In the genomic region with DNA sequence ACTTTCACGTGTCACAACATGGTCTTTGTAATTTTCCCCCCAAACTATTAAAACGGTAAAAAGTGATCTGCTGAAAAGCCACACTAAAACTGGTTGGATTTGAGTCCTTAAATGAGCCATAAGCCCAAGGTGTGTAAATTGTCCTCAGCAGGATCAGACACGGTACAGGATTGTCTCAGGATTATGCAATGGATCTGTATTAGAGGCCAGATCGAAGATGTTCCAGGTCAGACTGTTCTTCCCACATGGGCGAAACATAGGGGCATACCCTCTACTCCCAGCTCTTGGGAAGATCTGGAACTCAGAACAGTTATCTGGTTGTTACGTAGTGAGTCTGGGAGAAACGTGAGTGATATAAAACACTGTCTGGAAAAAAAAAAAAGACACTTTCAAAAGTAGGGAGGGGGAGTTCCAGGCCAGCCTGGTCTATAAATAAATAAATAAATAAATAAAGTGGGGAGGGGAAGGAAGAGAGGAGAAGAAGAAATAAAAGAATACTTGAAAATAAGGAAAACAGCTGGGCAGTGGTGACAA, we compare ENCODE assay signal across 7 mouse cellular contexts. TPM values are rescaled to one million over a fixed set of nuclear protein-coding genes. Genes with fewer than 3 reads are reported as not detected.
A peak's percentile ranks its signal among the peaks of the same experiment; 100 is the strongest.
DNase-seq lines count a peak whose midpoint lies in the region; ATAC-seq and TF ChIP-seq lines count a peak whose summit lies in the region.

No protein-coding gene starts in this region.

- no peak for TF ChIP-seq EP300 in heart, postnatal 0 days (IDR thresholded peaks at IDR 0.05; ENCODE audit: low read depth)
- TF ChIP-seq EP300 in liver, postnatal 0 days (IDR thresholded peaks at IDR 0.05; ENCODE audit: low read depth) = no peak

- WGBS in kidney, embryonic 16.5 days = 76% methylated on average over 7 of the region's 7 CpGs
- WGBS in heart, postnatal 0 days = 68% methylated on average over 7 of the region's 7 CpGs
- 39% methylated on average over 7 of the region's 7 CpGs for WGBS in liver, postnatal 0 days (ENCODE audit: insufficient replicate concordance)

- H3K4me3 ChIP-seq in kidney, embryonic 16.5 days (ENCODE audit: low read length) = peak overlapping the region; percentile 92
- no peak overlapping the region for H3K4me3 ChIP-seq in brown adipose tissue, adult 24 weeks (ENCODE audit: insufficient read depth, low read depth, low read length)
- H3K4me3 ChIP-seq in heart, postnatal 0 days (ENCODE audit: low read depth, low read length) = no peak overlapping the region
- peak overlapping the region; percentile 99; the same call in 1 of the 2 replicates for H3K4me3 ChIP-seq in liver, postnatal 0 days (ENCODE audit: low read depth, low read length)

- TF ChIP-seq CTCF in heart, postnatal 0 days (IDR thresholded peaks at IDR 0.05; ENCODE audit: low read depth) = no peak
- TF ChIP-seq CTCF in liver, postnatal 0 days (IDR thresholded peaks at IDR 0.05; ENCODE audit: low read depth) = no peak

- no peaks in the 10 kb centered on the region for H3K9me3 ChIP-seq in kidney, embryonic 16.5 days (ENCODE audit: low read length)
- no peaks in the 10 kb centered on the region for H3K9me3 ChIP-seq in heart, postnatal 0 days (replicated peaks; ENCODE audit: control insufficient read depth, low read length)
- no peaks in the 10 kb centered on the region for H3K9me3 ChIP-seq in liver, postnatal 0 days (ENCODE audit: low read length)

- no peak overlapping the region; the same call in 1 of the 2 replicates for H3K9ac ChIP-seq in kidney, embryonic 16.5 days (replicated peaks; ENCODE audit: low read length)
- no peak overlapping the region for H3K9ac ChIP-seq in heart, postnatal 0 days (replicated peaks; ENCODE audit: low read depth, low read length)
- peak overlapping the region; percentile 100; the same call in 1 of the 2 replicates for H3K9ac ChIP-seq in liver, postnatal 0 days (replicated peaks)

- H3K27me3 ChIP-seq in kidney, embryonic 16.5 days (ENCODE audit: insufficient read depth, low read length) = no peaks in the 10 kb centered on the region
- H3K27me3 ChIP-seq in heart, postnatal 0 days (ENCODE audit: control insufficient read depth, insufficient read depth, low read length) = no peaks in the 10 kb centered on the region
- H3K27me3 ChIP-seq in liver, postnatal 0 days (ENCODE audit: insufficient read depth, low read length) = no peaks in the 10 kb centered on the region

- H3K4me1 ChIP-seq in kidney, embryonic 16.5 days (ENCODE audit: insufficient read depth, low read length) = peaks cover 14% of the 10 kb centered on the region
- H3K4me1 ChIP-seq in brown adipose tissue, adult 24 weeks (ENCODE audit: control insufficient read depth, insufficient read depth, insufficient read length, low read length) = peaks cover 5% of the 10 kb centered on the region
- peaks cover 6% of the 10 kb centered on the region; the same call in 1 of the 2 replicates for H3K4me1 ChIP-seq in heart, postnatal 0 days (ENCODE audit: control insufficient read depth, insufficient read depth)
- H3K4me1 ChIP-seq in liver, postnatal 0 days (ENCODE audit: insufficient read depth) = peaks cover 26% of the 10 kb centered on the region

- no peaks in the 10 kb centered on the region for H3K36me3 ChIP-seq in kidney, embryonic 16.5 days (ENCODE audit: insufficient read depth, low read length)
- H3K36me3 ChIP-seq in heart, postnatal 0 days (replicated peaks; ENCODE audit: control insufficient read depth, insufficient read depth, low read length) = 0 out of 2 replicates have a peak, but pooled peaks cover 2% of the 10 kb centered on the region
- peaks cover 4% of the 10 kb centered on the region for H3K36me3 ChIP-seq in liver, postnatal 0 days (replicated peaks; ENCODE audit: insufficient read depth, low read length)

- H3K4me2 ChIP-seq in kidney, embryonic 16.5 days (replicated peaks; ENCODE audit: low read depth, low read length) = peak overlapping the region; percentile 54; the same call in 1 of the 2 replicates
- no peak overlapping the region for H3K4me2 ChIP-seq in heart, postnatal 0 days (ENCODE audit: low read depth, low read length)
- peak overlapping the region; percentile 86 for H3K4me2 ChIP-seq in liver, postnatal 0 days (ENCODE audit: low read depth, low read length)

- no peak for ATAC-seq in kidney, embryonic 16.5 days (ENCODE audit: low FRiP score, low TSS enrichment)
- ATAC-seq in heart, postnatal 0 days (ENCODE audit: insufficient read depth, low read depth) = no peak
- no peak for ATAC-seq in liver, postnatal 0 days

- DNase-seq in kidney, postnatal 36 days = no peak
- no peak for DNase-seq in heart, postnatal 0 days (ENCODE audit: low spot score)
- no peak for DNase-seq in liver, postnatal 0 days
- no peak for DNase-seq in embryo, embryonic 10.5 days (ENCODE audit: low spot score)
- no peak for DNase-seq in urinary bladder, postnatal 10 days (ENCODE audit: low spot score)

- peak overlapping the region; percentile 93; the same call in 1 of the 2 replicates for H3K27ac ChIP-seq in kidney, embryonic 16.5 days (ENCODE audit: low read length)
- peak overlapping the region; percentile 77; the same call in 1 of the 2 replicates for H3K27ac ChIP-seq in brown adipose tissue, adult 24 weeks (replicated peaks; ENCODE audit: low read depth, low read length)
- peak overlapping the region; percentile 89 for H3K27ac ChIP-seq in heart, postnatal 0 days (ENCODE audit: low read depth)
- H3K27ac ChIP-seq in liver, postnatal 0 days (ENCODE audit: low read depth) = peak overlapping the region; percentile 100

RNA-seq across cellular contexts. Expression of gene Crlf3, which starts 1.1 kb away (rescaled TPM):
- polyA plus RNA-seq in kidney, embryonic 16.5 days (2015; fragmentation: Nextera tagmentation; extraction: Ambion mirVana) = 39.0 and 39.5 TPM in 2 replicates
- polyA plus RNA-seq in brown adipose tissue, adult 24 weeks (2012; ENCODE audit: insufficient read depth, insufficient read length, missing spikeins) = 10.1 and 10.6 TPM in 2 replicates
- total RNA-seq in heart, postnatal 0 days (2014; rRNA removed; ENCODE audit: low replicate concordance) = 12.6 and 28.0 TPM in 2 replicates
- polyA plus RNA-seq in heart, postnatal 0 days (2015; fragmentation: Nextera tagmentation; extraction: Ambion mirVana) = 19.7 and 22.3 TPM in 2 replicates
- polyA plus RNA-seq in liver, postnatal 0 days (2015; fragmentation: Nextera tagmentation; extraction: Ambion mirVana) = 45.7 and 47.8 TPM in 2 replicates

RNA-seq across cellular contexts. Expression of gene Atad5, which starts 7.3 kb away (rescaled TPM):
- polyA plus RNA-seq in kidney, embryonic 16.5 days (2015; fragmentation: Nextera tagmentation; extraction: Ambion mirVana) = 8.3 and 10.5 TPM in 2 replicates
- 0.75 and 0.79 TPM in 2 replicates for polyA plus RNA-seq in brown adipose tissue, adult 24 weeks (2012; ENCODE audit: insufficient read depth, insufficient read length, missing spikeins)
- total RNA-seq in heart, postnatal 0 days (2014; rRNA removed; ENCODE audit: low replicate concordance) = 3.3 and 4.2 TPM in 2 replicates
- 1.5 and 1.8 TPM in 2 replicates for polyA plus RNA-seq in heart, postnatal 0 days (2015; fragmentation: Nextera tagmentation; extraction: Ambion mirVana)
- 3.7 and 4.9 TPM in 2 replicates for polyA plus RNA-seq in liver, postnatal 0 days (2015; fragmentation: Nextera tagmentation; extraction: Ambion mirVana)

Comparison
In these comparisons a context has a peak if more than half of its experiments do, and no peak if none do; other contexts are left out.
1. H3K4me3 ChIP-seq: peak in kidney, embryonic 16.5 days (single experiment) and liver, postnatal 0 days (single experiment); none in brown adipose tissue, adult 24 weeks (single experiment) and heart, postnatal 0 days (single experiment).
2. Peak in every context shown above with its lines, with median percentiles within 50 percentile points of each other: H3K27ac ChIP-seq.